Mouse (Mus musculus) embryonic fibroblast, embryonic 13.5 days (primary cell): ENCODE results near the gene Zfp292. TPM values are rescaled to one million over a fixed set of nuclear protein-coding genes. Genes with fewer than 3 reads are reported as not detected.

Experiments
- H3K27ac ChIP-seq: 2 replicates; pipeline ENCODE4 v1.5.1; 2012; ENCODE audit warnings: low read length, control low read depth, inconsistent platforms; ENCODE audit not compliant: insufficient read depth
- H3K4me1 ChIP-seq: 2 replicates; pipeline ENCODE4 v1.6.1; 2011; ENCODE audit warnings: low read length; ENCODE audit not compliant: control insufficient read depth, insufficient read depth
- H3K4me3 ChIP-seq: 2 replicates; pipeline ENCODE4 v1.5.1; 2011; ENCODE audit warnings: mild to moderate bottlenecking, control low read depth, low read length; ENCODE audit not compliant: insufficient read depth
- CTCF ChIP-seq: IDR thresholded peaks from 2 replicates; pipeline ENCODE4 v1.5.1; 2011; ENCODE audit warnings: mild to moderate bottlenecking, control low read depth, low read length, moderate library complexity, borderline replicate concordance; ENCODE audit not compliant: insufficient read depth
- POLR2A ChIP-seq: IDR thresholded peaks from 2 replicates; pipeline ENCODE4 v1.6.1; 2011; ENCODE audit warnings: low read depth, mild to moderate bottlenecking, control low read depth, low read length, moderate library complexity
- polyA plus RNA-seq: library from polyadenylated mRNA; stranded (reverse); fragments of >200 nt; gene quantifications from 2 replicates; pipeline ENCODE4 v1.2.4, GENCODE M21; 2011; ENCODE audit warnings: low read depth; ENCODE audit not compliant: missing spikeins, insufficient read length

Zfp292 gene
- polyA plus RNA-seq, 1 experiment = 21.7 TPM

DNA sequence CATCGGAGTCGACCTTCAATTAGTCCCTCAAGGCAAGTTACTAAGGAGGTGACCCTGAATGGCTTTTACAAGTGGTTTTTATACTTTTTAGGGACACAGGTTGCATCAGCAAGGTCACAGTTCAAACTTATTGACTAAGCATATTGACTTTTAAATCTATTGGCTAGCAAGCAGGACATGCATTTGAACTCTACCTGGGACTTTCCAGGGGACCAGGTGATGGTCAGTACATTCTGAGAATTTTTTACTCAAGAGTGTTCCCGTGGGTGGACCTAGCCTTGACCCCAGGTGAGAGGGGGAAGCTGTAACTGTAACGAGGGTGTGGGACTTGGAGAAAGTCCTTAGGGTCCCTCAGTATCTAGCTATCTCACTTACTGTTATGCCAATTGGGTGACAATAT is 18.4 kb upstream of the Zfp292 start:
- H3K27ac ChIP-seq = no peak overlapping the region
- H3K4me3 ChIP-seq = no peak overlapping the region
- H3K4me1 ChIP-seq = no peaks in the 10 kb centered on the region
- TF ChIP-seq POLR2A = no peak
- TF ChIP-seq CTCF = no peak

DNA sequence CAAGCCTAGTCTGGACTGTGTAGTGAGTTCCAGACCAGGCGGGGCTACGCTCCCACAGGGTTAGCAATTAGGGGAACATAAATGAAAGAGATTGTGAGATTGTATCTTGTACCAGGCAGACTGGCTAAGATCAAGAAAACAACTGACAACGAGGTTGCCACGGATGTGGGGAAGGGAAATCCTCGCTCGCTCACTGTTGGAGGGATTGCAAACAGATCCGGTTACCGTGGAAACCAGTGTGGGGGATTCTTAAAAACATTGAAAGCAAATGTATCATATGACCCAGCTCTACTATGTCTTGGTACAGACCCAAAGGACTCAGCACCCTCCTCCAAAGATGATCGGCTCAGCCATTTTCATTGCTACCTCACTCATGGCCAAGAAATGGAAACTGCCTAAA is 17.4 kb upstream of the Zfp292 start:
- H3K4me1 ChIP-seq = no peaks in the 10 kb centered on the region
- no peak for TF ChIP-seq POLR2A
- TF ChIP-seq CTCF = no peak
- H3K27ac ChIP-seq = no peak overlapping the region
- no peak overlapping the region for H3K4me3 ChIP-seq

DNA sequence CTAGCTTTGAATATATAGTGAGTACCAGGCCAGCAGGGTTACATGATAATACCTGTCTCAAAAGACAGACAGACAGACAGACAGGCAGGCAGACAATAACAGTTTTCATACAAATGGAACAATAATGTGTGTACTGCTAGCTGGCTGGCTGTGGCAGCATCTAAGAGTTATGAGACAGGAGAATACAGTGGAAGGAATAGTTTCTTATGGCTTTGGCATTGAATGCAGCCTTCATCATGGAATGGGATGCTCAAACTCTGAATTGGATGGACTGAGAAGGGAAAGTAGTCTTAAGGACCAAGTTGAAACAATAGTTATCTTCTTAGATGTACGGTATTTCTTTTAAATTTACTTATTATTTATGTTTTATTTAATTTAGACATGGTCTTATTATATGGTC is 16.6 kb upstream of the Zfp292 start:
- no peak overlapping the region for H3K4me3 ChIP-seq
- H3K27ac ChIP-seq = no peak overlapping the region
- TF ChIP-seq CTCF (no peak), POLR2A (no peak)
- no peaks in the 10 kb centered on the region for H3K4me1 ChIP-seq

DNA sequence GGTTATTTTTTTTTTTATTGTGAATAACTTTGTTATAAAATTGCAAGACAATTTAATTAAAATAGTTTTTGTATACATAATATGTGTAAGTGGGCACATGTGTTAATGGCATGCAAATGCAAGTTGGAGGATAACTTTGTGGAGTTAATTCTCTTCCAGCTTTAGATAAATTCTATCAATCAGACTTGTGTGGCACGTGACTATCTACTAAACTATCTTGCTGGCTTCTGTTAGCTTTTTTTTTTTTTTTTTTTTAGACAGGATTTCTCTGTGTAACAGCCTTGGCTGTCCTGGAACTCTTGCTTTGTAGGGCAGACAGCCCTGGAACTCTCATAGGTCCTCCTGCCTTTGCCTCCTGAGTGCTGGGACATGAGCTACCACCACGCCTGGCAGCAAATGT is 15.7 kb upstream of the Zfp292 start:
- H3K4me3 ChIP-seq = no peak overlapping the region
- no peaks in the 10 kb centered on the region for H3K4me1 ChIP-seq
- H3K27ac ChIP-seq = no peak overlapping the region
- TF ChIP-seq CTCF (no peak), POLR2A (no peak)

DNA sequence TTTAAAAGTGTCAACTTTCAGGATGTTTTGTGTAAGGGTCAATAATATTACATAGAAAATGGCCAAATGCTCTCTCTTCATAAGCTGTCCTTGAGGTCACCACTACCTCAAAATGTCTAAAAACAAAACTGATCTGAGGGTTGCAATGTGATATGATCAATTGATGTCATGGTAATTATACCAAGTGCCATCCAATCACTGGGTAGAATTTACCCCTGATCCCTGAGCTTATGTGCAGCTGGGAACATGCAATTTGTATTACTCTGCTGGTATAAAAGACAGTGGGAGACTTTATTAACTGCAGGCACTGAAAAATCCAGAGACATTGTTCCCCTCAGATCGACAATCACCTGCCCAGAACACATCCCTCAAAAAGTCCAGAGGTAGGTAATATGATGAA is 10.7 kb upstream of the Zfp292 start, which contains the start of gene Cga:
Gene Cga, plus strand, starts transcription at position 301 of the 400 bp plus-strand sequence.
- 0 out of 2 replicates have a peak, but pooled peaks cover 3% of the 10 kb centered on the region for H3K4me1 ChIP-seq
- TF ChIP-seq POLR2A = no peak
- no peak for TF ChIP-seq CTCF
- no peak within 1 kb of the TSS for H3K4me3 ChIP-seq
- no peak within 1 kb of the TSS for H3K27ac ChIP-seq

DNA sequence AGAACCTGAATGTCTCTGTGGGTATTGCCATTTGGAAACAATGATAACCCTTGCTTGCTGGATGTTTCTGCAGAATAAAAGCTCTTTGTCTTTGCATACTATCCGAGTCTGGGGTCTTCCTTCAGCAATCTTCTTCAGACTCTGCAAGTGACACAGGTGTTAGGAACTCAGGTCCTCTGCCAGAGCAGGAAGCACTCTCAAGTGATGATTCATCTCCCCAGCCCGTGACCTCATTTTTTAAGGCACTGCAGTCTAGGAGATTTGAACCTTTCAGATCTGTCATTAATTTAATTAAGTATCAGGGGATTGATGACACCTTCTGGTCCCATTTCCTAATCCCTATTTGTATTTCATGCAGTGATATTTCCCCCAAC is 7.0 kb upstream of the Zfp292 start:
- no peak overlapping the region for H3K4me3 ChIP-seq
- TF ChIP-seq CTCF (no peak), POLR2A (no peak)
- peaks cover 3% of the 10 kb centered on the region; the same call in 1 of the 2 replicates for H3K4me1 ChIP-seq
- no peak overlapping the region for H3K27ac ChIP-seq

DNA sequence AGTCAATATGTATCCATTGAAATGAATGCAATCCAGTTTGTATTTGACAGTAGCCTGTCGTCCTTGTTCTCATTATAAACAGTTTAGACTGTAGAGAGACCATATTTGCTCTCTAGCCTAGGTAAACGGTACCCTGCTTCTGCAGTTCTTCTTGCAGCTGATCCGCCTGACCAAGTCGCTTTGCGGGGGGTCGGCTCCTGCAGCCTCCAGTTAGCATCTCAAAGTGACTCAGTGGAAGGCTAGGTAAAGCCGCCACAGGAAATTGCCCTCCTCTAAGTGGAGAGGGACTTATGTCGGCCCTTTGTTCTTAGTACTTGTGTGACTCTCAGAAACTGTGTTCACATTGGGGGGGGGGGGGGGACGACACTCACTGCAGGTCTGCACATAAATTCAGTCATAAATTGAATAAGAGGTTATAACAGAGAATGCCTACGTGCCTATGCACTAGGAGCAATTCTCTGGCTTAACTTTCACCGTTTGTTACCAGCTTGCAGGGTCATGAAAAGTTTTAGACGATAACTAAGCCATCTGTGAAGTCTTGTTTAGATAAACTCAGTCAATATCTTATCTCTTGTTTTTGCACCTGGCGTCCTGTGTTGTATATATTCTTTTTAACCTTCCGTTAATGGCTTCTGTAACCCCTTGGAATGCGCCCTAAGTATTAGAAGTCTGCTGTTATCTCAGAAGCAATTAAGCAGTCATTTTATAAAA is 6.5 kb upstream of the Zfp292 start:
- Histone ChIP-seq H3K27ac (no peak overlapping the region), H3K4me1 (peaks cover 3% of the 10 kb centered on the region; the same call in 1 of the 2 replicates), H3K4me3 (no peak overlapping the region)
- TF ChIP-seq POLR2A (no peak), CTCF (no peak)

DNA sequence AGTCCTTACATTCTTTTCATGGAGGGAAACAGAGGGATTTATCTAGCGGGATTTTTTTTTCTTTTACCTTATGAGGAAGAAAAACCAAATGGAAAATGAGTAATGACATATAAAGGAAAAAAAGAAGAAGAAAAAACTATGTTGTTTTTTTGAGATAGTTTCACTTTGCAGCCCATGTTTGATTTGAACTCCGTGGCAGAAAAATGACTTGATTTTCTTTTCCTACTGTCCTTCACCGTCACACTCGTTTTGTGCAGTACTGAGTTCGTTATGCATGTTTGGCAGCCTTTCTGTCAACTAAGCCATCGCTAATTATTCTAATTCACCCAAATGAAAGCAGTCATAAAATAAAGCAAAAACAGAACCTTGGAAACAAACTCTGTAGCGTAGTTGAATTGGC is 4.5 kb upstream of the Zfp292 start:
- H3K27ac ChIP-seq = peak overlapping the region; percentile 72
- TF ChIP-seq POLR2A (0 out of 2 replicates have a peak, but pooled peaks have one; percentile 12), CTCF (no peak)

DNA sequence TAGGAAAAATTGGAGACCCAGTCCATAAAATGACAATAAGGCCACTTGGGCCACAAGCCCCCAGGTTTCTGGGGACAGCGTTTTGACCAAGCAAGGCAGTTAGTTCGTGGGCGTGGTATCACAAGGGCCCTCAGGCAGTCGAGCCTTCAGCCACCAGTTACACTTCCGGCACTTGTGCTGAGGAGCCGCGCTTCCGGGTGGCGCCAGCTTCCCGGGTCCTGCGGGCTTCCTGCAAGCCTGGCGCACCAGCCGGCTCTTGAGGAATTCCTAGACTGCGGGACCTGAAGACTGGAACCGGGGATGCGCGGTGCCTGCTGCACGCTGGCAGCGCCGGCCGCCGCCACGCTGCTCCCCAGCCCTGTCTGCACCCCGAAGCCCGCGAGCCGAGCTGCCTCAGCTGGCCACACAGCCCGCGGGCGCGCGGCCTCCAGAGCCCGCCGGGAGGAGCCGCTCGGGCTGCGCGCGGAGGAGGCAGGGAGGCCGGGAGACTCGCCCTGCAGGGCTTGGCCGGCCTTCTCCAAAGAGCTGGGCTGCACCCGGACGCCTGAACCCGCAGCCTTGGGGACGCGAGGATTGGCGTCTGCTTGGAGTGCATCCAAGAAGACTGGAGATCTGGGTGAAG is 3.8 kb upstream of the Zfp292 start:
- Histone ChIP-seq H3K4me3 (peak overlapping the region; percentile 70), H3K4me1 (peaks cover 3% of the 10 kb centered on the region; the same call in 1 of the 2 replicates), H3K27ac (peak overlapping the region; percentile 72)
- TF ChIP-seq POLR2A (peak; percentile 72), CTCF (no peak)

More for the DNA sequence above, 4.5 kb upstream of the Zfp292 start:
- H3K4me3 ChIP-seq = peak overlapping the region; percentile 70
- H3K4me1 ChIP-seq = peaks cover 3% of the 10 kb centered on the region; the same call in 1 of the 2 replicates
